Comparison of ENCODE assay signal across 15 mouse cellular contexts in genomic region chr17:85609094-85609425, GRCm38 (mm10). TPM values are rescaled to one million over a fixed set of nuclear protein-coding genes. Genes with fewer than 3 reads are reported as not detected.
DNase-seq lines count a peak whose midpoint lies in the region; ATAC-seq lines count a peak whose summit lies in the region.
"Had no signal": no experiment of that assay in that cellular context is flagged by ENCODE, and none has a peak within 500 bp of the region (broad histone marks: within the 10 kb centered on the region; RNA-seq: fewer than 3 reads in every experiment).

No protein-coding gene starts in this region.

- H3K9ac ChIP-seq in hindbrain, embryonic 15.5 days, result no peak overlapping the region
- H3K9ac ChIP-seq in hindbrain, embryonic 11.5 days (ENCODE audit: low read depth, low read length), result no peak overlapping the region

- no peaks in the 10 kb centered on the region; the same call in 1 of the 2 replicates for H3K4me1 ChIP-seq in hindbrain, embryonic 15.5 days (replicated peaks)
- no peaks in the 10 kb centered on the region for H3K4me1 ChIP-seq in hindbrain, embryonic 11.5 days (replicated peaks; ENCODE audit: control insufficient read depth, insufficient read depth, low read length)
- H3K4me1 ChIP-seq in embryonic facial prominence, embryonic 10.5 days, result peaks cover 27% of the 10 kb centered on the region
- peaks cover 84% of the 10 kb centered on the region for H3K4me1 ChIP-seq in forebrain, embryonic 10.5 days
- peaks cover 31% of the 10 kb centered on the region for H3K4me1 ChIP-seq in midbrain, embryonic 10.5 days

- WGBS in hindbrain, embryonic 15.5 days, result under 1% methylated on average over 13 of the region's 13 CpGs
- WGBS in hindbrain, embryonic 11.5 days, result 0% methylated on average over 13 of the region's 13 CpGs
- WGBS in embryonic facial prominence, embryonic 10.5 days, result 2% methylated on average over 13 of the region's 13 CpGs
- WGBS in forebrain, embryonic 10.5 days, result under 1% methylated on average over 13 of the region's 13 CpGs
- WGBS in midbrain, embryonic 10.5 days, result under 1% methylated on average over 13 of the region's 13 CpGs

- no peaks in the 10 kb centered on the region for H3K9me3 ChIP-seq in hindbrain, embryonic 15.5 days
- no peaks in the 10 kb centered on the region for H3K9me3 ChIP-seq in hindbrain, embryonic 11.5 days (ENCODE audit: control insufficient read depth, low read length)
- H3K9me3 ChIP-seq in embryonic facial prominence, embryonic 10.5 days, result no peaks in the 10 kb centered on the region
- no peaks in the 10 kb centered on the region for H3K9me3 ChIP-seq in forebrain, embryonic 10.5 days
- no peaks in the 10 kb centered on the region for H3K9me3 ChIP-seq in midbrain, embryonic 10.5 days (replicated peaks)

- H3K27ac ChIP-seq in hindbrain, embryonic 15.5 days (replicated peaks), result no peak overlapping the region
- H3K27ac ChIP-seq in hindbrain, embryonic 11.5 days (ENCODE audit: low read depth, low read length), result no peak overlapping the region
- peak overlapping the region; percentile 76 for H3K27ac ChIP-seq in embryonic facial prominence, embryonic 10.5 days (replicated peaks)
- peak overlapping the region; percentile 88 for H3K27ac ChIP-seq in forebrain, embryonic 10.5 days
- H3K27ac ChIP-seq in midbrain, embryonic 10.5 days (replicated peaks), result peak overlapping the region; percentile 46

- H3K4me2 ChIP-seq in hindbrain, embryonic 15.5 days, result 0 out of 2 replicates have a peak overlapping the region, but pooled peaks have one; percentile 5
- no peak overlapping the region for H3K4me2 ChIP-seq in hindbrain, embryonic 11.5 days (replicated peaks; ENCODE audit: low read depth, low read length)
- H3K4me2 ChIP-seq: liver, embryonic 11.5 days had no signal

- H3K27me3 ChIP-seq in hindbrain, embryonic 15.5 days, result peaks cover 91% of the 10 kb centered on the region
- H3K27me3 ChIP-seq in hindbrain, embryonic 11.5 days (ENCODE audit: control insufficient read depth, insufficient read depth, low read length), result peaks cover 89% of the 10 kb centered on the region
- H3K27me3 ChIP-seq in embryonic facial prominence, embryonic 10.5 days (replicated peaks; ENCODE audit: low read depth, poor library complexity, severe bottlenecking), result peaks cover 100% of the 10 kb centered on the region
- peaks cover 100% of the 10 kb centered on the region for H3K27me3 ChIP-seq in forebrain, embryonic 10.5 days (ENCODE audit: poor library complexity, severe bottlenecking)
- H3K27me3 ChIP-seq in midbrain, embryonic 10.5 days (ENCODE audit: low read depth, poor library complexity, severe bottlenecking), result peaks cover 100% of the 10 kb centered on the region

- DNase-seq in hindbrain, embryonic 11.5 days (ENCODE audit: low spot score), result no peak
- DNase-seq in embryonic facial prominence, embryonic 10.5 days (ENCODE audit: low spot score), result no peak
- no peak for DNase-seq in forebrain, embryonic 10.5 days (ENCODE audit: extremely low spot score, low spot score)
- DNase-seq in midbrain, embryonic 10.5 days (ENCODE audit: low spot score), result no peak
- no peak for DNase-seq in lung, postnatal 10 days
- DNase-seq in left cerebral cortex, postnatal 10 days (ENCODE audit: extremely low spot score in 1 of 2, low spot score in 2 of 2), result no peak
- no peak for DNase-seq in right cerebral cortex, postnatal 10 days (ENCODE audit: low spot score in 2 of 2)
- DNase-seq: cerebellum, adult 2 months; heart, postnatal 10 days; kidney, postnatal 10 days; lung, postnatal 4 days; thymus, adult 18-20 months had no signal

- no peaks in the 10 kb centered on the region for H3K36me3 ChIP-seq in hindbrain, embryonic 15.5 days
- no peaks in the 10 kb centered on the region for H3K36me3 ChIP-seq in hindbrain, embryonic 11.5 days (ENCODE audit: control insufficient read depth, insufficient read depth, low read length)
- H3K36me3 ChIP-seq in embryonic facial prominence, embryonic 10.5 days (replicated peaks), result no peaks in the 10 kb centered on the region
- H3K36me3 ChIP-seq in forebrain, embryonic 10.5 days (replicated peaks), result peaks cover 7% of the 10 kb centered on the region; the same call in 1 of the 2 replicates
- H3K36me3 ChIP-seq in midbrain, embryonic 10.5 days, result no peaks in the 10 kb centered on the region

- H3K4me3 ChIP-seq in hindbrain, embryonic 15.5 days, result no peak overlapping the region
- no peak overlapping the region for H3K4me3 ChIP-seq in hindbrain, embryonic 11.5 days (ENCODE audit: low read depth, low read length)
- peak overlapping the region; percentile 47 for H3K4me3 ChIP-seq in embryonic facial prominence, embryonic 10.5 days
- peak overlapping the region; percentile 44 for H3K4me3 ChIP-seq in forebrain, embryonic 10.5 days
- peak overlapping the region; percentile 41 for H3K4me3 ChIP-seq in midbrain, embryonic 10.5 days
- H3K4me3 ChIP-seq: myocyte had no signal

- no peak for ATAC-seq in hindbrain, embryonic 15.5 days (ENCODE audit: low FRiP score, low read depth)
- no peak for ATAC-seq in hindbrain, embryonic 11.5 days (ENCODE audit: low FRiP score)

- intact Hi-C loops in left cerebral cortex, postnatal 10 days (cut with DNase I), result no loop called here

RNA-seq across cellular contexts. Expression of gene Six3, which starts 4.3 kb away (rescaled TPM):
- 1.2 and 1.4 TPM in 2 replicates for polyA plus RNA-seq in hindbrain, embryonic 15.5 days (2015; fragmentation: Nextera tagmentation; extraction: Ambion mirVana)
- polyA plus RNA-seq in hindbrain, embryonic 11.5 days (2014; fragmentation: Nextera tagmentation; extraction: Ambion mirVana), result 0.09 and 0.18 TPM in 2 replicates
- polyA plus RNA-seq in embryonic facial prominence, embryonic 10.5 days (2016; fragmentation: Nextera tagmentation; extraction: Ambion mirVana), result 8.8 and 13.1 TPM in 2 replicates
- 13.1 and 15.5 TPM in 2 replicates for polyA plus RNA-seq in forebrain, embryonic 10.5 days (2016; fragmentation: Nextera tagmentation; extraction: Ambion mirVana)
- 4.0 and 7.9 TPM in 2 replicates for polyA plus RNA-seq in midbrain, embryonic 10.5 days (2016; fragmentation: Nextera tagmentation; extraction: Ambion mirVana)
- 1 to 10 TPM; 1.5 to 5.1 TPM for total RNA-seq in left cerebral cortex, postnatal 10 days (2021)
- total RNA-seq: heart, postnatal 10 days had no signal
- polyA plus RNA-seq: liver, embryonic 11.5 days; myocyte had no signal

Comparison
In these comparisons a context has a peak if more than half of its experiments do, and no peak if none do; other contexts are left out.
1. H3K27ac ChIP-seq: peak in embryonic facial prominence, embryonic 10.5 days (single experiment), forebrain, embryonic 10.5 days (single experiment) and midbrain, embryonic 10.5 days (single experiment); none in hindbrain, embryonic 15.5 days (single experiment) and hindbrain, embryonic 11.5 days (single experiment).
2. H3K4me3 ChIP-seq: peak in embryonic facial prominence, embryonic 10.5 days (single experiment), forebrain, embryonic 10.5 days (single experiment) and midbrain, embryonic 10.5 days (single experiment); none in hindbrain, embryonic 15.5 days (single experiment) and hindbrain, embryonic 11.5 days (single experiment).